Mouse (Mus musculus) liver, embryonic 15.5 days (tissue): ENCODE results near the gene Stk11ip. TPM values are rescaled to one million over a fixed set of nuclear protein-coding genes. Genes with fewer than 3 reads are reported as not detected.

Experiments used
- ATAC-seq: fragments of 200-750 bp; cut with Nextera tagmentation; 2 replicates; pipeline ENCODE4 v1.8.0; 2017; ENCODE audit warnings: moderate number of reproducible peaks, mild to moderate bottlenecking, moderate library complexity; ENCODE audit not compliant: insufficient read depth
- H3K27ac ChIP-seq: fragments of 300-500 bp; sonication (generic); replicated peaks from 2 replicates; pipeline ENCODE4 v1.5.1; 2015; ENCODE audit warnings: mild to moderate bottlenecking, inconsistent platforms
- H3K27me3 ChIP-seq: fragments of 300-500 bp; sonication (generic); 2 replicates; pipeline ENCODE4 v1.6.1; 2015; ENCODE audit warnings: mild to moderate bottlenecking, inconsistent platforms
- H3K36me3 ChIP-seq: fragments of 300-500 bp; sonication (generic); replicated peaks from 2 replicates; pipeline ENCODE4 v1.6.1; 2015; ENCODE audit warnings: moderate library complexity, mild to moderate bottlenecking, inconsistent platforms
- H3K4me1 ChIP-seq: fragments of 300-500 bp; sonication (generic); replicated peaks from 2 replicates; pipeline ENCODE4 v1.6.1; 2015; ENCODE audit warnings: inconsistent platforms
- H3K4me2 ChIP-seq: fragments of 300-500 bp; sonication (generic); 2 replicates; pipeline ENCODE4 v1.6.1; 2015; ENCODE audit warnings: moderate library complexity, mild to moderate bottlenecking, inconsistent platforms
- H3K4me3 ChIP-seq: fragments of 300-500 bp; sonication (generic); replicated peaks from 2 replicates; pipeline ENCODE4 v1.5.1; 2015; ENCODE audit warnings: mild to moderate bottlenecking, inconsistent platforms
- H3K9ac ChIP-seq: fragments of 300-500 bp; sonication (generic); 2 replicates; pipeline ENCODE4 v1.6.1; 2015; ENCODE audit warnings: moderate library complexity, mild to moderate bottlenecking, inconsistent platforms
- H3K9me3 ChIP-seq: fragments of 300-500 bp; sonication (generic); replicated peaks from 2 replicates; pipeline ENCODE4 v1.6.1; 2016; ENCODE audit warnings: inconsistent platforms
- WGBS: fragments of 180-500 bp; shearing (Covaris S2); methylation state at CpG from one replicate; pipeline ENCODE4 v1.1.7; 2015; ENCODE audit warnings: mixed read lengths; ENCODE audit not compliant: insufficient replicate concordance; 5-methylcytosine and 5-hydroxymethylcytosine counted together
- polyA plus RNA-seq: library from polyadenylated mRNA; unstranded; fragments of >200 nt; fragmentation: Nextera tagmentation; extraction: Ambion mirVana; gene quantifications from 2 replicates; pipeline ENCODE4 v1.2.1, GENCODE M21; 2015

Stk11ip gene
- polyA plus RNA-seq, 1 experiment from 2014 or later, result 5.1 TPM

DNA sequence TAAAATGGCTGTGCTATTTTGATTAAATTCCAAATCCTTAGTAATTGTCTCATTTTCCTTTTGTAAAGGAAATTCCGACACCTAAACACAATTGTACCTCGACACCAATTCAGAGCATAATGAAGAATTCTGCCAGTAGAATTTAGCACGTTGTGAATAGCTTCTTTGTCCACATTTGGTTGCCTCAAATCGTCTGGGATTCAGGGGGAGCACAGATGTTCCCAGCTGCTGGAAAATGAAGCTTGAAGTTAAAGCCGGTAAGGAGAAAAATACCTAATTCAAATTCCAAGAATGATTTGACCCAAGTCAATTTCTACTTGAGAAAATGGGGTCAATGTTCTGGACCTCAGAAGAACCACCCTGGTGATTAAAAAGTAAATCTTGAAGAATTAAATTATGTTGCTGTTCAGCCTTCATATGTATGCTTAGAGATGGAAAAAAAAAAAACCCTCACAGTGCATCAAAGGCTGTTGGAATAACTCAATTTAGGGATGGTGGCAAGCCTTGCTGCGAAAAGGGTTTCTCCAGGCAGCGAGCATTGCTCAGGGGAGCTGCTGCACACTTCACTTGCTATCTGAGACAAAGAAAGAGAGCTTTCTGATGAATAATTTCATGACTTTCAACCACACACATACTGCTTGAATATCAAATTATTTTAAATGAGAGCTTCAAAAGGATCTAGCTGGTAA lies 60.8 kb downstream of the Stk11ip start:
- Histone ChIP-seq H3K36me3 (no peaks in the 10 kb centered on the region), H3K27me3 (no peaks in the 10 kb centered on the region), H3K4me3 (no peak overlapping the region), H3K9ac (no peak overlapping the region), H3K9me3 (no peaks in the 10 kb centered on the region), H3K4me1 (no peaks in the 10 kb centered on the region), H3K27ac (no peak overlapping the region), H3K4me2 (no peak overlapping the region)
- ATAC-seq, result no peak
- WGBS, result 54% methylated on average over 7 of the region's 7 CpGs

GRCm38 (mm10) chr1:75582625-75582956 lies 61.3 kb downstream of the Stk11ip start:
- ATAC-seq, result no peak
- no peaks in the 10 kb centered on the region for H3K27me3 ChIP-seq
- WGBS, result 67% methylated on average over 5 of the region's 5 CpGs
- H3K4me3 ChIP-seq, result no peak overlapping the region
- H3K9ac ChIP-seq, result no peak overlapping the region
- no peak overlapping the region for H3K4me2 ChIP-seq
- H3K36me3 ChIP-seq, result no peaks in the 10 kb centered on the region
- no peaks in the 10 kb centered on the region for H3K9me3 ChIP-seq
- no peak overlapping the region for H3K27ac ChIP-seq
- no peaks in the 10 kb centered on the region for H3K4me1 ChIP-seq

GRCm38 (mm10) chr1:75583034-75583433 lies 61.7 kb downstream of the Stk11ip start:
- Histone ChIP-seq H3K27me3 (no peaks in the 10 kb centered on the region), H3K4me1 (no peaks in the 10 kb centered on the region), H3K9ac (no peak overlapping the region), H3K4me3 (no peak overlapping the region), H3K4me2 (no peak overlapping the region), H3K36me3 (no peaks in the 10 kb centered on the region), H3K9me3 (no peaks in the 10 kb centered on the region), H3K27ac (no peak overlapping the region)
- ATAC-seq, result no peak
- 54% methylated on average over 10 of the region's 10 CpGs for WGBS

DNA sequence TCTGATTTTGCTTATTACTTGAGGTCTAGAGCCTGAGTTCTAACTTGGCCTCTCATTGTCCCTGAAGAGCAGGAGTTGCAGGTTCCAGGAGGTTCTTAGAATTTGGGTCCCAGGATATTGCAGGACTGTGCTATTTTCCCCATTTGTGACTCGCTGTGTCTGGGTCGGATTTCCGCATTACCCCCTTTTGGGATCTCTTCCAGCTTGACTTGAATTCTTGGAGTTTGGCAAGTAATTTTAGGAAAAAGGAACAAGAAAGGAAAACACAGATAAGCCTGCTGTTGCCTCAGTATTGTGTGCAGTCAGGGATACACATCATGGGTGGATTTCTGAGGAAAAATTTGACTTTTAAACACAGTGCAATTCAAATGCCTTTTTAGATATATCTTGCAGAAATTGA lies 65.5 kb downstream of the Stk11ip start:
- 72% methylated on average over 3 of the region's 3 CpGs for WGBS

More for the DNA sequence above, 65.5 kb downstream of the Stk11ip start:
- Histone ChIP-seq H3K4me1 (no peaks in the 10 kb centered on the region), H3K4me3 (no peak overlapping the region), H3K27me3 (no peaks in the 10 kb centered on the region; the same call in 1 of the 2 replicates), H3K4me2 (no peak overlapping the region), H3K9me3 (no peaks in the 10 kb centered on the region), H3K9ac (no peak overlapping the region), H3K27ac (no peak overlapping the region), H3K36me3 (no peaks in the 10 kb centered on the region)
- ATAC-seq, result no peak

Other genes starting within 250 kb of the Stk11ip start
- gene Resp18, start 243.1 kb upstream of the Stk11ip start, polyA plus RNA-seq, result not detected in 2 replicates
- gene Dnpep, start 203.5 kb upstream of the Stk11ip start, polyA plus RNA-seq, result 52.1 and 57.4 TPM in 2 replicates
- gene Des, start 161.2 kb upstream of the Stk11ip start, polyA plus RNA-seq, result 10.3 and 12.8 TPM in 2 replicates
- gene Speg, start 146.2 kb upstream of the Stk11ip start, polyA plus RNA-seq, result 8.7 and 9.4 TPM in 2 replicates
- 33.8 and 35.2 TPM in 2 replicates for gene Gmppa, start 85.6 kb upstream of the Stk11ip start, polyA plus RNA-seq
- gene Asic4, start 71.1 kb upstream of the Stk11ip start, polyA plus RNA-seq, result 0.05 TPM in 1 of 2 replicates, not detected in the other
- gene Chpf, start 42.2 kb upstream of the Stk11ip start, polyA plus RNA-seq, result 4.0 and 4.3 TPM in 2 replicates
- gene Tmem198, start 42.0 kb upstream of the Stk11ip start, polyA plus RNA-seq, result 0.06 and 0.15 TPM in 2 replicates
- 7.3 and 9.4 TPM in 2 replicates for gene Obsl1, start 15.1 kb upstream of the Stk11ip start, polyA plus RNA-seq
- 0.66 and 0.67 TPM in 2 replicates for gene Inha, start 14.5 kb upstream of the Stk11ip start, polyA plus RNA-seq
- gene Slc4a3, start 24.7 kb downstream of the Stk11ip start, polyA plus RNA-seq, result 0.60 and 0.64 TPM in 2 replicates